Mouse (Mus musculus) thymus, postnatal 36 days (tissue): ENCODE data around the gene Racgap1.

ENCODE experiments used
- DNase-seq, 2 experiments: peaks; one replicate each; pipeline ENCODE4 v3.0.0; 2022; ENCODE audit warnings: mixed read lengths in 2 of 2

The Racgap1 gene

GRCm38 (mm10) chr15:99664600-99665451, 13.4 kb upstream of the Racgap1 start:
- DNase-seq, result no peak

- no peak for DNase-seq
These were observed 12.6 kb upstream of the Racgap1 start for GRCm38 (mm10) chr15:99663964-99664599.

- no peak for DNase-seq
These were observed 10.9 kb upstream of the Racgap1 start for GRCm38 (mm10) chr15:99662371-99662770.

- no peak for DNase-seq
These were observed 9.8 kb upstream of the Racgap1 start for GRCm38 (mm10) chr15:99661121-99661830.

- DNase-seq, result no peak
These were observed 7.0 kb upstream of the Racgap1 start for GRCm38 (mm10) chr15:99658437-99658836.

GRCm38 (mm10) chr15:99655956-99656355, 4.5 kb upstream of the Racgap1 start:
- DNase-seq, result no peak

- no peak for DNase-seq
These were observed 2.4 kb upstream of the Racgap1 start for GRCm38 (mm10) chr15:99653876-99654275.

- DNase-seq, result no peak
These were observed 1.8 kb upstream of the Racgap1 start for GRCm38 (mm10) chr15:99653291-99653690.

- DNase-seq, result no peak
These were observed 772 bp upstream of the Racgap1 start for GRCm38 (mm10) chr15:99651984-99652872.

- no peak for DNase-seq
These were observed 1.2 kb downstream of the Racgap1 start for GRCm38 (mm10) chr15:99650304-99650703.

GRCm38 (mm10) chr15:99649067-99649761, 2.2 kb downstream of the Racgap1 start:
- no peak for DNase-seq

- DNase-seq, result no peak
These were observed 3.1 kb downstream of the Racgap1 start for GRCm38 (mm10) chr15:99648326-99648725.

- no peak for DNase-seq
These were observed 6.7 kb downstream of the Racgap1 start for GRCm38 (mm10) chr15:99644776-99645175.

GRCm38 (mm10) chr15:99643832-99644231, 7.6 kb downstream of the Racgap1 start:
- DNase-seq, result no peak

- DNase-seq, result no peak
These were observed 8.8 kb downstream of the Racgap1 start for GRCm38 (mm10) chr15:99642622-99643021.

- no peak for DNase-seq
These were observed 13.4 kb downstream of the Racgap1 start for GRCm38 (mm10) chr15:99638124-99638485.

GRCm38 (mm10) chr15:99637405-99638123, 13.9 kb downstream of the Racgap1 start:
- DNase-seq, result no peak

GRCm38 (mm10) chr15:99634702-99635101, 16.8 kb downstream of the Racgap1 start:
- no peak for DNase-seq

GRCm38 (mm10) chr15:99631618-99632017, 19.8 kb downstream of the Racgap1 start:
- peak in 1 of 2 experiments; percentile 17 for DNase-seq

- no peak for DNase-seq
These were observed 29.4 kb downstream of the Racgap1 start for GRCm38 (mm10) chr15:99622063-99622462.

- DNase-seq, result no peak
These were observed 31.6 kb downstream of the Racgap1 start for GRCm38 (mm10) chr15:99619821-99620220.
